Mouse (Mus musculus) naive thymus-derived CD4-positive, alpha-beta T cell, adult 5 months (primary cell): ENCODE results near the gene Ppp1r12a. TPM values are rescaled to one million over a fixed set of nuclear protein-coding genes. Genes with fewer than 3 reads are reported as not detected.

ENCODE experiments used
- polyA plus RNA-seq: library from polyadenylated mRNA; unstranded; fragments of 100-300 nt; shearing (Covaris generic); gene quantifications from one replicate; pipeline ENCODE4 v1.2.1, GENCODE M21; 2017

Gene Ppp1r12a
- polyA plus RNA-seq: 63.6 TPM

DNA sequence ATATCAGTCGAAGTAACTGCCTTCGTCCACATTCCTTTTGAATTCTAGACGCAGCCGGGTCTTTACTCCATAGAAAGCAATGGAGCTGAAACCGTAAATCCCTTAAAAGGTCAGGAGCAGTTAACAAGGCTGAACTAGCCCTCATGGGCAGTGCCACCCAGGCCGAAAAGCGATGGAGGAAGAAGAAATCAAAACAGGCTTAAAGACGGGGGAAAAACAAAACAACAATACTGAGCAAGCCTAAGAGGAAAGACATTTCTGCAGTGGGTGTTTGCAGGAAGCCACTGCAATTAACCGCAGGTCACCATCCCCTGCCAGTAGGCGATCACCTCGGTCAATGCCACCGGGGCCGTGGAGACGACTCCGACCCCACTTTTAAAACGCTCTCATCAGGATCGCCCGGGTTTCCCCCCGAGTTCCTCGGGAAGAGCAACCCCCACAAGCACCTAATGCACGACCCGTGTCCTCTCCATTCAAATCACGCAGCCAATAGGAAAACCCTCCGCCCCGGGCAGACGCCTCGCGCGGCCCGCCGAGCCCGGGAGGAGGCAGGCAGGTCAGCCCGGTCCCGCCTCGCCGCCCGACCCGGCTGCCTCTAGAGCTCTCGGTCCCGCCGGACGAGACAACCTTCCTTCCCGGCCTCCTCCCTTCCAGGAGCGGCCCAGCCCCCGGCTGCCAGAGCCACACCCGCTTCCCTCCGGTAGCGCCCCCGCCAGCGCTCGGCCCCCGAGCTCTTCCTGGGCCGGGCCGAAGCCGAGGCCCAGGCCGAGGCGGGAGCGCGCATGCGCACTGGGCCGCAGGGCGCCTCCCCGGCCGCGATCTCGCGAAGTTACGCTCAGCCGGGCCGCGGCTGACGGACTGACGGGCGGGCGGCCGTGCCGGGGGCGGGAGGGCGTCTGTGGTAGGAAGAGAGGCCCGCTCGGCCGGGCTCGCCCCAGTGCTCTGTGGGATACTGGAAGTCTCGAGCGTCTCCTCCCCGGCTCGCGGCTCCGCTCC is at the start of gene Ppp1r12a:
TSS of gene Ppp1r12a (plus strand) at position 933 of the 996 bp plus-strand sequence.

DNA sequence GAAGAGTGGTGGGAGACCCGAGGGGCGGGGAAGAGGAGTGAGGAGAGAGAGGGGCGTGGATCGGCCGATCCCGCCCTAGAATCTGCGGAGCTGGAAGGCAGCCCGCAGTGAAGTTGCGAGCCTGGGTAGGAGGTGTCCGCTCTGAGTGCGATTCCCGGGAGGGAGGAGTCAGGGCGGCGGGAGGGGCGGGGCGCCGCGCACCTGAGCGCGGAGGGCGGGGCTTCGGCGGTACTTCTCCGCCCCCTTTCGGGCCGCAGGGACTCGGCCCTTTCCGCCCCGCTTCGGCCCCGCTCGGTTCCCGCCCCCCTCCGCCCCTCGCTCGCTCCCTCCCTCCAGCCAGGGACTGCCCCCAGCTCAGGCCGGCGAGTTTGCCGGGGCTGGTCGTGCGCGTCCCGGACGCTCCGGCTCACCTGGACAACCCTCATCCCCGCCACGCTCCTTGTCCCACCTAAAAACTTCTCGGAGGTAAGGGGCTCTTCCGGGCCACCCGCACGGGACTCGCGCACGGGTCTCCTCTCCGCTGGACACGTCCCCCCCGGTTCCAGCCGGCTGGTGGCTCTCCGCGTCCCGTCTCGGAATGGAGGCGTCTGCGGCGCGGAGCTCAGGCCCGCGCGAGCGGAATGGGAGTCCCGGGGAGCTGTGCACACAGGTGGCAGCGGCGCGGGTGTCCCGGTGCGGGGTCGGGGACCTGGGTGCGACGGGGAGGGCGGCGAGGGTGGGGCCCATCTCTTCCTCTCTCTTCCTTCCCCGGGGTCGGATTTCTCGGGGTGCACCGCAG is 170.0 kb downstream of the Ppp1r12a start, which contains the start of gene Pawr:
TSS of gene Pawr (plus strand) at position 338 of the 778 bp plus-strand sequence.

Other genes starting within 250 kb of the Ppp1r12a start
- gene Pawr, start 169.9 kb downstream of the Ppp1r12a start, polyA plus RNA-seq: not detected